Mouse (Mus musculus): Measurements from ENCODE around the gene Cacnb1. TPM values are rescaled to one million over a fixed set of nuclear protein-coding genes. Genes with fewer than 3 reads are reported as not detected.

The Cacnb1 gene
- total RNA-seq, 2 experiments from 2014 or later: 18.8 TPM

DNA sequence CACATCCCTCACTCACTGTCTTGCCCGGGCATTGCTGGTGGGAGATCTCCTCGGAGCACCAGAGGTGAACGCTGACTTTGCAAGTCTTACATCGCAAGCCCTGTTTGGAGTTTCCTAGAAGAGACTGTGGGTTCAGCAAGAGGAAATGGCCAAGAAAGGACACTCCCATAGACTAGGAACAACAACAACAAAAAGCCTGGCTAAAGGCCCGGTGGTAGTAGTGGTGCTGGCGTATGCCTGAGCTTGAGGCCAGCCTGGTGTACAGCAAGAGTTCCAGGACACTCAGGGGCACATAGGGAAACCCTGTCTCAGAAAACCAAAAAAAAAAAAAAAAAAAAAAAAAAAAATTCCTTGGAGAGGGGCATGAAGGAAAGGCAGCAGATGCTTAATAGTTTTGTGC is 19.9 kb upstream of the Cacnb1 start:
- no peak for DNase-seq (ENCODE audit: low spot score in 2 of 2)

DNA sequence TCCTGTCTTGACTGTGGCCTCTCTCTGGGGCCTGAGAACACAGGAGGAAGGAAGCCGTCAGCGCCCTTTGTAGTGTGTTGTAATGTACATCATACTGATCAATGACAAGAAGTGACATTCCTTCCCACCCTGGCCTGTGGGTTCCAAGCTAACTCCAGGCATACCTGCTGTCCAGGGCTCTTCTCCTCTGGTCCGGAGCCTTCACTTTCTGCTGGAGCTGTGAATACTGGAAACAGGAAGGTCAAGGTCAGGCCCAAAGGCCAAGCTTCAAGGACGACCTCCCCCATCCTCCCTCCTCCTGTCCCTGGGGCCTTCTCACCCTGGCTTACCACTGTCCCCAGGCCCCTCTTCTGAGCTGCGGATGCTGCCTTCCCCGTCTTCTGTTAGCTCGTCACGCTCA is 18.1 kb upstream of the Cacnb1 start:
- no peak for DNase-seq (ENCODE audit: low spot score in 2 of 2)

DNA sequence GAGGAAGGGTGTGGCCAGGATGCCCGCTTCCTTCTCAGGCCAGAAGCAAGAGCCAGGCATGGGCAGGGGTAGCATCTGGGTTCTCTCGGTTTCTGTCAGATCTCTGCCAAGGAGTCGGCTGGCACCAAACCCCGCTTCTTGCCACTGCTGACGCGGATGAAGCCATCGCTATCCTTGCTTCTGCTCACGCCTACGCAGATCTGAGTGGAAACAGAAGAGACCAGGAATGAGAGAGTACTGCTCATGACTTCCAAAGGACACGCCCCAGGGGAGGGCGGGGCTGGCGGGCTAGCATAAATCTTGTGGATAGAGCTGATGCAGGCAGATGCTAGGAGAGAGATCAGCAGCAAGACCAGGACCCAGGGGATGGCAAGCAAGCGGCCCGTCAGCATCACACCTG is 15.0 kb upstream of the Cacnb1 start:
- DNase-seq (ENCODE audit: low spot score in 2 of 2): no peak

DNA sequence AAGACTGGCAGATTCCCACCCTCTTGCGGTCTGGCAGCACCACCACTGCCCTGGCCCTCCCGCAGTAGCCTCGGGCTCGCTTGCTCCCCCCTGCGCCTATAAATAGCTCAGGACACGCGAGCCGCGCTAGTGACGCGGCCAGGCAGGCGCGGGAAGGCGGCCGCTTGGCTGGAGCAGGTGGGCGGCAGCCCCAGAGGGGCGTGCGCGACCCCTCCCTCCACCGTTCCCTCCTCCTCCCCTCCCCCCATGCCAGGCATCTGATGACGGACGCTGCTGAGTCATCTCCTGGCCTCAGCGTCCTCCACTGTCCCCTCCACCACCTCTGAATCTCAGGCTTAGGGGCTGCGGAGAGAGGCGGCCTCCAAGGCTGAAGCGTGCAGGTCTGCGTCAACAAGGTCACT is 13.1 kb upstream of the Cacnb1 start:
- peak in 1 of 2 experiments; percentile 25 for DNase-seq (ENCODE audit: low spot score in 2 of 2)

DNA sequence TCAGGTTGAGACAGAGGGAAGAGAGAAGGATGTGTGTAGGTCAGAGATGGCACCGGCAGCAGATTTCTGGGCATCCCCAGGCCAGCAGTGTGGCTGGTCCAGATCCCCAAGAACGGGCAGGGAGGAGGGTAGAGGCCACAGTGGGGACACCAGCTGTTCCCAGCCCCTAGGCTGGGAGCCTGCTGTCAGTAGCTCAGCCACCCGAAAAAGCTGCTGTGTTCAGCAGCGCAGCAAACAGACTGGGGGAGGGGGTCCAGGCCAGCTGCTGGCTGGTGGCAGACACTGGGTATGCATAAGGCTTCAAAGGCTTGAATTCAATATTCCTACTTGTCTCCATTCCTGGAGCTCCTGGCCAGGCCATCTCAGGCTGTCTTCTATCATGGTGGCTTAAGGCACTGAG is 12.0 kb upstream of the Cacnb1 start:
- no peak for DNase-seq (ENCODE audit: low spot score in 2 of 2)

DNA sequence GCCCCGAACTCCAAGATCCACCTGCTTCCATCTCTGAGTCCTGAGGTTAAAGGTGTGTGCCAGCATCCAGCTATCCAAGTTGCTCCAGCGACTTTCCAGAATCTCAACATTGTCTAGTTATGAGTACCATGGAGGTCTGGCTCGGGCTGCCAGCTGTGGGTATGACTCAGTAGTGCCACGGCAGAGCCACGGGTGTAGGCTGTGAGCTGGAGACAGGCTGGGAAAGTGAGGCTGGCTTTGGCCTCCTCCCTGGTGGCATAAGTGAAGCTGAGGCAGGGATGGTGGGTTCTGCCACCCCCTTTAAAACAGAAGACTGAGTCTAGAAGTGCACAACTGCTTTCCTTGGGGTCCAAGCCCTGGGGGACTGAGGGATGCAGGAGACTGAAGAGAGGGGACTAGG is 11.2 kb upstream of the Cacnb1 start:
- DNase-seq (ENCODE audit: low spot score in 2 of 2): no peak

DNA sequence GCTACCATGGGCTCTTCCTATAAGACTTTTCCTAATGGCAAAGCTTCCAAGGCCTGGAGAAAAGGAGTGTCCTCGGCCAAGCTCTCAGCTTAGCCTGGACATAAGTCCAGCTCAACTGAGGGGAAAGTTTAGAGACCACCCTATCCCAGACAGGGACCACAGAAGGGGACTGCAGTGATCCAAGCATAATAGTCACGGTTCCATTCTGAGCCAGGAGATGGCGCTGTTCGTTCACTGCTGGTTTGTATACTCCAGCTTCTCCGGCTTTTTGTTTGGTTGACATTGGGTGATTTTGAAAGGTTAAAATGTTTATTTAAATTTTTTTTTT is 8.6 kb upstream of the Cacnb1 start:
- peak; percentile 56 to 64 for DNase-seq (ENCODE audit: low spot score in 2 of 2)

DNA sequence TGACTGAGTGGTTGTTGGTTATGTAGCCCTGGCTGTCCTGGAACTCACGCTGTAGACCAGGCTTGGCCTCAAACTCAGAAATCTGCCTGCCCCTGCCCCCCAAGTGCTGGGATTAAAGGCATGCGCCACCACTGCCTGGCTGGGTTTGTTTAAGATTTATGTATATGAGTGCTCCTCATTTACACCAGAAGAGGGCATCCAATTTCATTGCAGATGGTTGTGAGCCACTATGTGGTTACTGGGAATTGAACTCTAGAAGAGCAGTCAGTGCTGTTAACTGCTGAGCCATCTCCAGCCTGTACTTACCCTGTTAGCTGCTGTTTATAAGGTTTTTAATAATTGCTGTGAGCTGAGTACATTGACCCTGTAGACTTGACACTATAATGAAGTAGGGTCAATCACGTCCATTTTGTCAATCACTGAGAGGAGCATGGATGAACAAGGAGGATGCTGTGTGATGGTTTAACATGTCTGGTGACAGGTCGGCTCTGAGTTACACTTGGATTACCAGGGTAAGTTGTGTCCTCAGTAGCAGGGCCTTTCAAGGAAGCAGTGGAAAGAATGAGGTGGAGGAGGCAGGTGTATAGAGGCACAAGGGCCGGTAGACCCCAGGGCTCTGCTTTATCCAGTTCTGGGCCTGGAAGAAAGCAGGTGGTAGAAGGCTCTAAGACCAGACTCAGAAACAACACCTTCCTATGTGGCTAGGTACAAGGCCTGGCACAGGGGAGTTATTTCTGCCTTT is 8.0 kb upstream of the Cacnb1 start:
- no peak for DNase-seq (ENCODE audit: low spot score in 2 of 2)

DNA sequence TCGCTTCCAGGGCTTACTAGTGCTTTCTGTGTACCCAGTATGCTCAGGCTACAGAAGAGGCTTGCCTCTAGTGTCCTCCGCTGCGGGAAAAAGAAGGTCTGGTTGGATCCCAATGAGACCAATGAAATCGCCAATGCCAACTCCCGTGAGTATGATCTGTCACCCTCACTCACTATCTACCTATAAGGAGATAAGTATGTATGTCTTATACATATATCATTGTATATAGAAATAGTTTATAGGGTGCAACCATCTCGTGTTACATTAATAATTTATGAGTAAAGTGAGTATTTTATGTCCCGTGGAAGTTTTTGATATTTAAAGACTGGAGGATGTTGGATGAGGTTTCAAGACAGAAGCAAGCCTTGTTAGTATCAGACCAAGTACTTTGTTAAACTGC is 5.0 kb upstream of the Cacnb1 start:
- DNase-seq (ENCODE audit: low spot score in 2 of 2): no peak

DNA sequence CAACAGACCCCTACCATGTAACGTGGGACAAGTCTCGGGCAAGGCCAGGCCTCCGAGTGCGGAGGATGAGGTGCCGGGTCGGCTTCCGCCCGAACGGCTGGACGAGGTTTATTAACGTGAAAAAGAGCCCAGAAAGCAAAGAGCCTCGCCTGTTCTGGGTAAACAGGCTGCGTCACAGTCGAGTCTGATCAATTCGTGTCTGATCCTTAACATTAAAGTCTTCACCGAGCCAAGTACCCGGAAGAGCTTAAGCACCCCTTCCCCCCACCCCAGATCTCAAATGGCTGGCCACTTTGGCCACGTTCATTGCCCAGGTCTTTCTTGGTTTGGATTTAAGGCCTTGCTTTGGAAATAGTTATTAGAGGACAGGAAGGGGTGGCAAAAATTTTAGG is 4.5 kb upstream of the Cacnb1 start:
- no peak for DNase-seq (ENCODE audit: low spot score in 2 of 2)

DNA sequence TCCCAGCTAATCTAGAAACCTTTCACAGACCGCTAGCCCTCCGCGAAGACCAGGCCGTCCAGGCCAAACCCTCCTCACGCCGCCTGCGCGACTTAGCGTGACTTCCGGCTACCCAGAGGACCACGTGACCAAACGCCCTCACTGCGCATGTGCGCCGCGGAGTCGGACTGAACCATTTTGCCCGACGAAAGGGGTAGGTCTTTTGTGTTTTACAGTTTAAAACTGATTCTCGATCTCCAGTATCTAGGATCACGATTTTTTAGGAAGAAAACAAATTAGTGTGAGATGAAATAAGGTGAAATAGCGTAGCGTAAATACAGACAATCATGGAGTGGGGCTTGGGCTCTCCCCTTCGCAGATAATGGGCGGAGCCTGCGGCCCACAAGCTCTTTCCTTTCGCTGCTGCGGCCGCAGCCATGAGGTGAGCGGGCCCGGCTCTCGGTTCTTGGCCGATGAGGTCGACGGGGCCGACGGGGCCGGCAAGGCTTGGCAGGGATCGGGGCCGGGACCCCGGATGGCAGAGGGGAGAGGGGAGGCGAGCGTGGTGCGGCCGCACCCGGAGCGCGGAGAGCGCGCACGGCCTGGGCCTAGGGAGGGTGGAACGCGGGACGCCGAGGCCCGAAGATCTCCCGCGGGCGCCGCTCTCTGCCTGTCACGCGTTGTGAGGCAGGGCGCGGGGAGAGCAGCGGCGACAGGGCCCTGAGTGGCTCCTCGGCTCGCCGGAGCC is 3.9 kb upstream of the Cacnb1 start, which contains the start of gene Rpl19:
TSS of gene Rpl19 (plus strand) at position 141 of the 727 bp plus-strand sequence.
- DNase-seq (ENCODE audit: low spot score in 2 of 2): peak; percentile 84 to 88

DNA sequence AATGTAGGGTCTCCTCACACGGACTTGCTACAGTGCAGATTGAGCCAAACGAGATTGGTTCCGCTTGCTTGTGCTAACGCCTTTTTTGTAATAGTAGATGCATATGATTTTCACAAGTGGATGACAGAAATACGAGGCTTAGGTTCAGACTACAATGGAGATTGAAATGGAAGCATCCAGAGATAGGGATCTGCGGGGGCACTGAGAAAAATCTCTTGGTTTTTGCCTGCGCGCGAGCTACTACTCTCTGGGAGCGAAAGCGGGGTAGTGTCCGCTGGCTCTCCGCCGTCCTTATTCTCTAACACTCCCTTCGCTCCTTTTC is 3.4 kb upstream of the Cacnb1 start:
- DNase-seq (ENCODE audit: low spot score in 2 of 2): no peak

DNA sequence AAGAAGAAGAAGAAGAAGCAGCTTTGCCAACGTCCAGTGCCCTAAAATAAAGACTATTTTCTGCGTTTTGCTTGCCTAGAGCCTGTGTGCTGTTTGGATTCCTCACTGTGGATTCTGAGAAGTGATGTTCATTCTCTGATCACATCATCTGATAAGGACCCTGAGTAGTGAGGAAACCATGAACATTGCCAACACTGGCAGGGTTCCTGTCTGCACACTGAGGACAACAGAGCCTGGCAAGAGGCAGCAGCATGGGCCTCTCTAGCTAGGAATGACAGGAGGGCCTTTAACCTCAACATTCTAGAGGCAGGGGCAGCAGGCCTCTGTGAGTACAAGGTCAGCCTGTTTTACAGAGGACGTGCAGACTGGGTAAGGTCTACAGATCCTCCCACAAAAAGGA is 1.7 kb upstream of the Cacnb1 start:
- DNase-seq (ENCODE audit: low spot score in 2 of 2): no peak

DNA sequence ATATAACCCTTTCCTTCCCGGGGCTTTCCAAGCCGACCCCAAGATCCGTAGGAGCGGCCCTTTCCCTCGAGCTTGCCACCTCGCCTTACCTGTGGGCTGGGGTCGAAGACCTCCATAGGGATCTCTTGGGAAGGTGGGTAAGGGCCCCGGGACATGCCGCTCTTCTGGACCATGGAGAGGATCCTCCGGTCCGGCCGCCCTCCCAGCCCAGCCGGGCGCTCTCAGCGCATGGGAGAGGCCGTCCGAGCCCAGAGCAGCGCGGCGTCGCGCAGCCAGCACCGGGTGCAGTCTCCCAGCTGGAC is 630 bp downstream of the Cacnb1 start:
- no peak for DNase-seq (ENCODE audit: low spot score in 2 of 2)

DNA sequence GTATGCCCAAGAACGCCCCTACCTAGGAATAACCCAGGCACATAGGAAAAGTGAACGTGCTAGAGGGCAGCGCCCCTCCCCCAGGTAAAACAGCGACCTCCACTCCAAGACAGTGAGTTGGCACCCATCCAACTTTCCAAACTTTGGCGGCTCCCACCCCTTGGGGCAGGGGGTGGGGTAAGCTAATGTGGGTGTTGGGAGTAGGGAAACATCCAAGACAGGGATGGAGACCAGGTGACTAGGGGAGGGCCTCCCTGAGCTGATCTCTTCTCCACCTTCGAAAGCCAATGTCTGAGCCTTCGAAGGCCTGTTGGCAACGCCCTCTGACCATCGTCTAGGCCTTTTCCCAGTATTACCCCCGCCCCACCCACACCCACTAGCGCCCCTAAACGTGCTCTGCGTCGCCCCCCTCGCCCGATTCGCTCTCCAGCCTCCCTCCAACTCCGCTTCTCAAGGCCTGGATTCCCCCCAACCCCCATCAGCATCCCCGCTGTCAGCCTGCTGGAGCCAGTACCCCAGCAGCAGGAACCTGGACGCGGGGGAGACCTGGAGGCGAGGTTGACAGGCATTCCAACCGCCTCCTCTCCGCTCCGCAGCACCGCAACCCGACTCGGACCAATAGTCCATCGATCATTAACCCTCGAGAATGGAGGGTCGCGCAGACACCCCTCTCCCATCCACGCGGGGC is 1.1 kb downstream of the Cacnb1 start:
- DNase-seq (ENCODE audit: low spot score in 2 of 2): no peak

DNA sequence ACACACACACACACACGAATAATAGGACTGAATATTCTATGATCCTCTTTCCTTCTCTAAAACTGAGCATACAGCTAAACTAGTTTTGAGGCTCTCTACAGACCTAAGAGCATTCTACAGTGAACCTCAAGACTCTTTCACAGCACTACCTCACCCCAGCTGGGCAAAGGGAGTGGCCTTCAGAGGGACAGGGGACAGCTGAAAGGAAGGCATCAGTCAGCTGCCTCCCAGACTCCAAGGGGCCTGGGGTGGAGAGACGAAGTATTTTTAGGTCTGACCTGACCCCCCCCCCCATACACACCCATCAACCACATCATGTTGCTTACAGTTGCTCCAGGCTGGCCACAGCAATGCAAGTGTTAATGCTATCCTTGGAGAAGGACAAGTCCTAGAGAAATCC is 1.7 kb downstream of the Cacnb1 start:
- DNase-seq (ENCODE audit: low spot score in 2 of 2): no peak

DNA sequence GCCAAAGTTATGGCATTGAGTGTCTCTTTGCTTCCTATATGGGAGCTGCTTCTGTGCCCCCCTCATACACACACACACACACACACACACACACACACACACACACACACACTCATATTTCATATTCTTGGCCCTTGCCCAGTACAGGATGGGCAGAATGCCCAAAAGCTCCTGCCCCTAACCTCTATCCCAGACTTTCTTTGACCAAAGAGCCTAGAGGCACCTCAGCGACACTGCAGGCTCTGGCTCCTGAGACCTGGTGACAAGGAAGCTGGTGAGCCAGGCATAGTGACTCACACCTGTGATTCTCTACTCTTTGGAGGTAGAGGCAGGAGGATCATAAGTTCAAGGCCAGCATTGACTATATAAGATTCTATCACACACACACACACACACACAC is 2.1 kb downstream of the Cacnb1 start:
- DNase-seq (ENCODE audit: low spot score in 2 of 2): no peak

DNA sequence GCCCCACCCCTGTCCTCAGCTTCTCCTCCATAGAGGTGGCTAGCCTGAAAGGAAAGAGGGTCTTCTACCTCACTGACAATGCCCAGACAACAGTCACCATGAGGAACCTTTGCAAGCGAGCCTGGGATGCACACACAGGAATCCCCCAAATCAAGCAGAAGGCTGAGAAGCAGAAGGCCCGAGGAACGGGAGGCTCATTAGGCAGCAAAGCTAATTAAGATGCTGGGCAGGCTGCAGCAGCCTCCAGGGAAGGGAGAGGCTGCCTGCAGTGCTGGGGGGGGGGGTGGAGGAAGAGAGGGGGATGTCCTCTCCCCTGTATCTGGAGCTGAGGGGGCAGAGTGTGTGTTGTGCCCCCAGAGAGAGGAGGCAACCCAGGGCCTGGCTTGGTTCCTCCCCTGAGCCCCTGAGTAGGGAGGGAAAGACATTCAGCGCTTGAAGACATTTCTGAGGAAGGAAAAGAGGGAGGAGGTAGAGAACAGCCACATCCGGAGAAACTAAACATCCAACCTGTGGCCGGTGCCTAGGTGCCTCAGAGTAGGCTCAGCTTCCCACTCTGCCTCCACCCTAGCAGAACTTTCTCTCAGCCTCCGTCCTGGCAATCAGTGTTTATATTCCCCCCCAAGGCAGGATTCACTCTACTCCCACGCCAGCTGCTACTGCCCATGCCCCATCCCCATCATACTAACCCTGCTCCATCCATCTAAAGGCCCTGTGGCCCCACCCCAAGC is 2.8 kb downstream of the Cacnb1 start:
- no peak for DNase-seq (ENCODE audit: low spot score in 2 of 2)

DNA sequence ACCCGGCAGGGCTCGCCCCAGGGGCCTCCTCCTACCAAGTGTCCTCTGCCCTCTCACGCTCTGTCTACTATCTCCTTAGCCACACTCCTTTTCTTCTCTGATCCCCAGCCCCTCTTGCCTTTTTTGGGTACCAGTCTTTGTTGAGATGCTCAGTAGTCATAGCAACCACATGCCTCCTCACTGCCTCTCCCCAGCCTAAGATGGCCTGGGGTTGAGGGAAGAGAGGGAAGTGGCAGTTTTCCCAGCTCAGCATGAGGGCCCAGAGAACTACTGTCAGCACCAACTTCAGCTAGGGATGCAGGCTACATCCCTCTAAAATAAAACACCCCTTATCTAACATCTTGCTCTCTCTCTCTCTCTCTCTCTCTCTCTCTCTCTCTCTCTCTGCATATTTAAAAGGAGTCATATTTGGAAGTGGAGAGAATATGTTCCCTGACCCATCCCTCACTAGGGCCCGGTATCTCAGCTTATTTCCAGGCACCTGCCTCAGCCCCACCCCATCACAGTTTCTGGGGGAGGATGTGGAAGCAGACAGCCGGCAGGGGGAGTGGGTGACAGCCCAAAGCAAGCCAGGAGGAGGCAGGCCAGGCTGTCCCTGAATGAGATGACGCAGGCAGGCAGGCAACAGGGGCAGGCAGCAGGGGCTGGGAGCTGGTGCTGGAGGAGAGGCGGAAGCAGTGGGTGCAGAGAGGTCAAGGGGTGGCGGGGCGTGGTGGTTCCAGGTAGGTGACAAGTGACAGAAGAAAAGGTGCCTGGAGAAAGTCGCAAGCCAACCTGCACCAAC is 3.8 kb downstream of the Cacnb1 start:
- DNase-seq (ENCODE audit: low spot score in 2 of 2): no peak

DNA sequence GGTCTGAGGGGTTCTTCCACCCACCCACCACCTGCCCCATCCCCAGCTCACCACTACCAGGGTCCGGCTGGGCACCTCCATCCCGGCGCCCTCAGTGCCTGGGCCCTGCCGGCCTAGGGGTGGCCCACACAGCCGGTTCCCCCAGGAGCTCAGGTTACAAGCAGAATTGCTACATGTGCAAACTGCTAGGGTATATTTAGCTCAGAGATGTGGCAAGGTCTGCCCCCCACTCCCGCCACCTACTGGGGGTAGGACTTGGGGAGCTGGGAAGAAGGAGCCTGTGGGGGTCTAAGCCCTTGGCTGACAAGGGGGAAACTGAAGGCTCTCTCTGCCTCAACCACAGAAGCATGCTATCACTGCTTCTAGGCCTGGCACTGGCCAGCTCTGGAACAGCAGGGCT is 4.6 kb downstream of the Cacnb1 start:
- DNase-seq (ENCODE audit: low spot score in 2 of 2): no peak

DNA sequence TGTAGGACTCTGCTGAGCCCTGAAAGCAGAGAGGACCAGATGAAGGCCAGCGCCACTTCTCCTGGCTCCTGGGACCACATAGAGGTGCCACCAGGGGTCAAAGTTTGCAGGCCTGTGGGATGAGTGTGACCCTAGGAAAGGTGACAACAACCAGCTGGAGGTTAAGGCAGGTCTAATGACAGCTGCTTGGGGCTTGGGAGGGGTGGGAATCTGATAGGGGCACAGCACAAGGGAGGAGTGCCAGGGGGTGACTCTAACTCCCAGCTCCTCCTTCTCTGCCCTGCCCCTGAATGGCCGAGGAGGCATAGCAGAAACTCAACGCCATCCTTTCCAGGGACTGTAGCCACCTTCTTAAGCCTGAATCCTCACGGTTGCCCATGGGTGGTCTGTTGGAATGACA is 6.0 kb downstream of the Cacnb1 start:
- DNase-seq (ENCODE audit: low spot score in 2 of 2): no peak
